7 mouse cellular contexts compared by ENCODE assay signal in genomic region chr7:45830427-45831127, GRCm38 (mm10). TPM values are rescaled to one million over a fixed set of nuclear protein-coding genes. Genes with fewer than 3 reads are reported as not detected.
DNase-seq lines count a peak whose midpoint lies in the region; ATAC-seq lines count a peak whose summit lies in the region.

TSS of gene Grwd1 (minus strand) at chr7:45830944.

- under 1% methylated on average over 35 of the region's 35 CpGs for WGBS in intestine, embryonic 16.5 days
- WGBS in midbrain, embryonic 11.5 days, result under 1% methylated on average over 35 of the region's 35 CpGs

- peak; percentile 81 for DNase-seq in adrenal gland, adult 8-10 months
- DNase-seq in embryo, embryonic 11.5 days (ENCODE audit: low read depth, low spot score), result peak; percentile 85
- DNase-seq in gastrocnemius, postnatal 4 days (ENCODE audit: low spot score in 2 of 2), result peak in 1 of 2 experiments; percentile 83
- DNase-seq in left cerebral cortex, postnatal 36 days (ENCODE audit: low spot score in 2 of 2), result peak; percentile 89 to 90
- DNase-seq in midbrain, embryonic 11.5 days (ENCODE audit: low spot score, missing footprints), result peak; percentile 98
- peak; percentile 77 for DNase-seq in skeletal muscle tissue, adult 2 months (ENCODE audit: low read depth, low spot score)

- H3K4me1 ChIP-seq in intestine, embryonic 16.5 days (ENCODE audit: control insufficient read depth, insufficient read depth, low read length), result peaks cover 24% of the 10 kb centered on the region
- peaks cover 14% of the 10 kb centered on the region for H3K4me1 ChIP-seq in midbrain, embryonic 11.5 days (ENCODE audit: control insufficient read depth, insufficient read depth, low read length)

- intact Hi-C loops in left cerebral cortex, postnatal 36 days (cut with DNase I), result no loop called here

- peak; percentile 91 for ATAC-seq in intestine, embryonic 16.5 days
- ATAC-seq in midbrain, embryonic 11.5 days (ENCODE audit: low FRiP score), result peak; percentile 94

- peaks cover 37% of the 10 kb centered on the region for H3K27me3 ChIP-seq in intestine, embryonic 16.5 days (replicated peaks; ENCODE audit: control insufficient read depth, insufficient read depth, low read length)
- peaks cover 40% of the 10 kb centered on the region for H3K27me3 ChIP-seq in midbrain, embryonic 11.5 days (ENCODE audit: control insufficient read depth, insufficient read depth, low read length)

- no peaks in the 10 kb centered on the region for H3K9me3 ChIP-seq in intestine, embryonic 16.5 days (ENCODE audit: control insufficient read depth, low read length)
- no peaks in the 10 kb centered on the region for H3K9me3 ChIP-seq in midbrain, embryonic 11.5 days (ENCODE audit: control insufficient read depth, low read length)

- peak within 1 kb of the TSS; percentile 94 for H3K4me3 ChIP-seq in intestine, embryonic 16.5 days (ENCODE audit: low read length)
- H3K4me3 ChIP-seq in midbrain, embryonic 11.5 days (ENCODE audit: low read depth, low read length), result peak within 1 kb of the TSS; percentile 75

- H3K36me3 ChIP-seq in intestine, embryonic 16.5 days (ENCODE audit: control insufficient read depth, insufficient read depth, low read length), result peaks cover 26% of the 10 kb centered on the region
- H3K36me3 ChIP-seq in midbrain, embryonic 11.5 days (ENCODE audit: control insufficient read depth, insufficient read depth, low read length), result peaks cover 18% of the 10 kb centered on the region

- peak within 1 kb of the TSS; percentile 87 for H3K4me2 ChIP-seq in intestine, embryonic 16.5 days (ENCODE audit: low read depth, low read length)
- peak within 1 kb of the TSS; percentile 77 for H3K4me2 ChIP-seq in midbrain, embryonic 11.5 days

- peak within 1 kb of the TSS; percentile 29; the same call in 1 of the 2 replicates for H3K27ac ChIP-seq in intestine, embryonic 16.5 days (ENCODE audit: low read length)
- H3K27ac ChIP-seq in midbrain, embryonic 11.5 days (ENCODE audit: low read depth, low read length), result peak within 1 kb of the TSS; percentile 1; the same call in 1 of the 2 replicates

- H3K9ac ChIP-seq in intestine, embryonic 16.5 days (ENCODE audit: low read depth, low read length), result peak within 1 kb of the TSS; percentile 81
- H3K9ac ChIP-seq in midbrain, embryonic 11.5 days (ENCODE audit: low read length), result peak within 1 kb of the TSS; percentile 76

RNA-seq across cellular contexts. Expression of gene Grwd1, which starts in this region (rescaled TPM):
- total RNA-seq in adrenal gland, adult 8-10 months (2022), result 10 to 100 TPM; 24.8 to 31.5 (median 30.0) TPM
- total RNA-seq in gastrocnemius, postnatal 4 days (2021), result 10 to 100 TPM; 17.4 to 18.0 TPM
- polyA plus RNA-seq in intestine, embryonic 16.5 days (2015; fragmentation: Nextera tagmentation; extraction: Ambion mirVana), result 57.0 and 63.0 TPM in 2 replicates
- total RNA-seq in left cerebral cortex, postnatal 36 days (2021), result 10 to 100 TPM; 19.5 to 21.0 TPM
- 64.0 and 67.9 TPM in 2 replicates for polyA plus RNA-seq in midbrain, embryonic 11.5 days (2014; fragmentation: Nextera tagmentation; extraction: Ambion mirVana)
